Mouse (Mus musculus): ENCODE measurements around the gene Dpf3. TPM values are rescaled to one million over a fixed set of nuclear protein-coding genes. Genes with fewer than 3 reads are reported as not detected.

Dpf3 gene
- total and polyA plus RNA-seq, 2 experiments from 2014 or later = 8.1 to 15.3 TPM

DNA sequence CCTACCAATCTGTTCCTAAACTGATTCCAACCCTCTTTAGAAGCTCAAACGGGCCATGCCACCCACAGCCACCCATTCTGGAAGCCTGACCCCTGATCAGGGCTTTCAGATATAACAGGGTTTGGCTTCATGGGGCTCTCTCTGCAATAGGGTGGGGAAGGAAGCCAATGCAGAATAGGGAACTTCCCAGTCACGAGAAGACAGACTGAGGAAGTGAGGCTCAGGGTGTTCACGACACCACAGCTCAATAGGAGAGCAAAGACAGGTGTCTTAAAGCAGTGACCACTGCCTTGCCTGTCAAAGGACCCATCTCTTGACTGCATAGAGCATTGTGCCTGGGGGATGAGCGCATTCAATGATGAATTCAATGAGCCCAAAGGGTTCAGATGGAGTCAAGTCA is 256.3 kb downstream of the Dpf3 start:
- DNase-seq (no peak), ATAC-seq (no peak)
- Histone ChIP-seq H3K4me2 (ENCODE audit: low read depth) (no peak overlapping the region), H3K9ac (no peak overlapping the region), H3K9me3 (ENCODE audit: low read length) (no peaks in the 10 kb centered on the region), H3K4me3 (ENCODE audit: low read depth, low read length) (no peak overlapping the region), H3K27ac (ENCODE audit: low read depth, low read length) (no peak overlapping the region), H3K27me3 (ENCODE audit: insufficient read depth, low read length) (no peaks in the 10 kb centered on the region), H3K36me3 (ENCODE audit: insufficient read depth) (no peaks in the 10 kb centered on the region), H3K4me1 (ENCODE audit: insufficient read depth) (no peaks in the 10 kb centered on the region)
- 79% methylated on average over 4 of the region's 4 CpGs for WGBS
- TF ChIP-seq CTCF (IDR thresholded peaks at IDR 0.05; ENCODE audit: low read depth) = no peak

DNA sequence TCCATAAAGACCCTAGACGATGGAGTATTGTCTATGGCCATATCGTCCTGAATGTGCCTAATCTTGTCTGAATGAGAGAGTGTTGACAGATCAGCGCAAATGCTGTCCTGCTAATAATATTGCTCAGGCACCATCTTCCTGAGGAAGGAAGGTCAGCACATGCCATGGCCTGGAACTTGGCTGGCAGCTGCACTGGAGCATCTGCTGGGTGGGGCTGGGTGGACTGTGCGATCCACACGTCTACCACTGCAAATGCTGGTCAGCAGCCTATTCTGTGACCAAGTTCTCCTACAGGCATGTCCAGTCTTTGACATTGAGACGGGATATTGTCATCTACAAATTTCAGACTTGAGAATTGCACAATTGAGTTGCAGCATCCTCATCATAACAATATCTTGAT is 257.8 kb downstream of the Dpf3 start:
- TF ChIP-seq CTCF (IDR thresholded peaks at IDR 0.05; ENCODE audit: low read depth) = no peak
- Histone ChIP-seq H3K4me3 (ENCODE audit: low read depth, low read length) (no peak overlapping the region), H3K9me3 (ENCODE audit: low read length) (no peaks in the 10 kb centered on the region), H3K36me3 (ENCODE audit: insufficient read depth) (no peaks in the 10 kb centered on the region), H3K27me3 (ENCODE audit: insufficient read depth, low read length) (no peaks in the 10 kb centered on the region), H3K27ac (ENCODE audit: low read depth, low read length) (no peak overlapping the region), H3K9ac (no peak overlapping the region), H3K4me2 (ENCODE audit: low read depth) (no peak overlapping the region), H3K4me1 (ENCODE audit: insufficient read depth) (no peaks in the 10 kb centered on the region)
- ATAC-seq (no peak), DNase-seq (no peak)
- 87% methylated on average over 6 of the region's 6 CpGs for WGBS

GRCm38 (mm10) chr12:83227014-83227413 is 260.5 kb downstream of the Dpf3 start:
- Histone ChIP-seq H3K27me3 (ENCODE audit: insufficient read depth, low read length) (no peaks in the 10 kb centered on the region), H3K4me1 (ENCODE audit: insufficient read depth) (no peaks in the 10 kb centered on the region), H3K4me3 (ENCODE audit: low read depth, low read length) (no peak overlapping the region), H3K4me2 (ENCODE audit: low read depth) (no peak overlapping the region), H3K36me3 (ENCODE audit: insufficient read depth) (no peaks in the 10 kb centered on the region), H3K27ac (ENCODE audit: low read depth, low read length) (no peak overlapping the region), H3K9me3 (ENCODE audit: low read length) (no peaks in the 10 kb centered on the region), H3K9ac (no peak overlapping the region)
- TF ChIP-seq CTCF (IDR thresholded peaks at IDR 0.05; ENCODE audit: low read depth) = no peak
- 57% methylated on average over 4 of the region's 4 CpGs for WGBS
- no peak for DNase-seq
- ATAC-seq = no peak

GRCm38 (mm10) chr12:83220964-83221363 is 266.6 kb downstream of the Dpf3 start:
- no peaks in the 10 kb centered on the region for H3K36me3 ChIP-seq (ENCODE audit: insufficient read depth)
- TF ChIP-seq CTCF (IDR thresholded peaks at IDR 0.05; ENCODE audit: low read depth) = no peak
- no peak overlapping the region for H3K9ac ChIP-seq
- no peak overlapping the region for H3K4me2 ChIP-seq (ENCODE audit: low read depth)
- ATAC-seq = no peak
- no peak overlapping the region for H3K27ac ChIP-seq (ENCODE audit: low read depth, low read length)
- H3K27me3 ChIP-seq (ENCODE audit: insufficient read depth, low read length) = no peaks in the 10 kb centered on the region
- no peaks in the 10 kb centered on the region for H3K4me1 ChIP-seq (ENCODE audit: insufficient read depth)
- no peak for DNase-seq
- no peaks in the 10 kb centered on the region for H3K9me3 ChIP-seq (ENCODE audit: low read length)
- H3K4me3 ChIP-seq (ENCODE audit: low read depth, low read length) = no peak overlapping the region
- 81% methylated on average over 7 of the region's 7 CpGs for WGBS

- Histone ChIP-seq H3K4me1 (ENCODE audit: insufficient read depth) (no peaks in the 10 kb centered on the region), H3K4me3 (ENCODE audit: low read depth, low read length) (no peak overlapping the region), H3K27ac (ENCODE audit: low read depth, low read length) (no peak overlapping the region), H3K36me3 (ENCODE audit: insufficient read depth) (no peaks in the 10 kb centered on the region), H3K9me3 (ENCODE audit: low read length) (no peaks in the 10 kb centered on the region), H3K9ac (no peak overlapping the region), H3K4me2 (ENCODE audit: low read depth) (no peak overlapping the region), H3K27me3 (ENCODE audit: insufficient read depth, low read length) (no peaks in the 10 kb centered on the region)
- ATAC-seq = peak; percentile 61; the same call in 1 of the 2 replicates
- DNase-seq = no peak
- peak; percentile 41 for TF ChIP-seq CTCF (IDR thresholded peaks at IDR 0.05; ENCODE audit: low read depth)
- 31% methylated on average over 6 of the region's 6 CpGs for WGBS
These were observed 273.6 kb downstream of the Dpf3 start for GRCm38 (mm10) chr12:83213879-83214341.

DNA sequence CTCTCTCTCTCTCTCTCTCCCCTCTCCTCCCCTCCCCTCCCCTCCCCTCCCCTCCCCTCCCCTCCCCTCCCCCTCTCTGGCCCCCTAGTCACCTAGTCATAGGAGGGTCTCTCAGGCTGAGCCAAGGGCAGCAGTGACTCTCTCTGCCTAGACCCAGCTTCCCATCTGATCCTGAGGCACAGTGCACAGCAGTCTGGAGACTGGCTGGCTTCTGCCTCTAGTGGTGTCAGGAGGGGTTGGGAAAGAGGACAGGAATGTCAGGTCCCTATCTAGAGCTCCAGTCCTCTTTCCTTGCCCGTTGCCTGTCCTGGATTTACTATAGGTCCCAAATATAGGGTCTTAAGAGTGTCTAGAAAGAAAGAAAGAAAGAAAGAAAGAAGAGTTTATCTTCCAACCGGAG is 275.5 kb downstream of the Dpf3 start:
- TF ChIP-seq CTCF (IDR thresholded peaks at IDR 0.05; ENCODE audit: low read depth) = 0 out of 2 replicates have a peak, but pooled peaks have one; percentile 15
- Histone ChIP-seq H3K9ac (no peak overlapping the region), H3K4me2 (ENCODE audit: low read depth) (no peak overlapping the region), H3K27me3 (ENCODE audit: insufficient read depth, low read length) (no peaks in the 10 kb centered on the region), H3K9me3 (ENCODE audit: low read length) (no peaks in the 10 kb centered on the region), H3K4me1 (ENCODE audit: insufficient read depth) (peaks cover 9% of the 10 kb centered on the region), H3K4me3 (ENCODE audit: low read depth, low read length) (no peak overlapping the region), H3K27ac (ENCODE audit: low read depth, low read length) (no peak overlapping the region), H3K36me3 (ENCODE audit: insufficient read depth) (no peaks in the 10 kb centered on the region)
- ATAC-seq (no peak), DNase-seq (no peak)
- 80% methylated on average over 2 of the region's 2 CpGs for WGBS

DNA sequence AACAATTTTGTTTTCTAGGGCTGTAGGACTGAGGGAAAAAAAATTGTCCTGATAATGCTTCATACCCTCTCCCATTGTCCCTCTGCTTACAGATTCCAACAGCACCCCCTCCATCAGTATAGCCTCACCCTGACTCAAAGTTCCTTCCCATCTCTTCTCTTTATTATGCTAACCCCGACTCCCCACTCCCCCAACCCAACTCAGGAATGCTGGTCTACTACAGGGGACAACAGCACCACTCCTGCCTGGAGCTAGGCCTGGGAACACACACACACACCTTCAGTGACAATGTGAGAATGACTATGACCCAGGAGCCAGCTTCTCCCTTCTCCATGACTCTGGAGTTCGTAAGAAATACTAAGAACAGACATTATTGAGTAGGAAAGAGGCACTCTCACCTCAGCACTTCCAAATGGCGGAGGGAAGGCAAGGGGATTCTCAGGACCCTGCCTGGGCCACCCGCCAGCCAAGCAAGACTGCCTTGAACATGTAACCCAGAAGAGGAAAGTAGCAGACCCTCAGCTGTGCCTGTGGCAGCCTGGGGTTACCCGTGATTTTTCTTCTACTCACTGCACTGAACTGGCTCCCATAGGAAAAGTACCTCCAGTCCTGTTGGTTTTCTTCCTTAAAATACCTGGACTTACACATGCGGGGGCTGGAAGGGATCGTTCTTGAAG is 276.2 kb downstream of the Dpf3 start:
- ATAC-seq (no peak), DNase-seq (no peak)
- Histone ChIP-seq H3K4me1 (ENCODE audit: insufficient read depth) (peaks cover 9% of the 10 kb centered on the region), H3K27ac (ENCODE audit: low read depth, low read length) (no peak overlapping the region), H3K4me3 (ENCODE audit: low read depth, low read length) (no peak overlapping the region), H3K4me2 (ENCODE audit: low read depth) (no peak overlapping the region), H3K36me3 (ENCODE audit: insufficient read depth) (no peaks in the 10 kb centered on the region), H3K9me3 (ENCODE audit: low read length) (no peaks in the 10 kb centered on the region), H3K9ac (no peak overlapping the region), H3K27me3 (ENCODE audit: insufficient read depth, low read length) (no peaks in the 10 kb centered on the region)
- no peak for TF ChIP-seq CTCF (IDR thresholded peaks at IDR 0.05; ENCODE audit: low read depth)
- 75% methylated on average over 7 of the region's 7 CpGs for WGBS
